Mouse (Mus musculus): ENCODE data around the gene Iqgap2.

Gene Iqgap2

DNA sequence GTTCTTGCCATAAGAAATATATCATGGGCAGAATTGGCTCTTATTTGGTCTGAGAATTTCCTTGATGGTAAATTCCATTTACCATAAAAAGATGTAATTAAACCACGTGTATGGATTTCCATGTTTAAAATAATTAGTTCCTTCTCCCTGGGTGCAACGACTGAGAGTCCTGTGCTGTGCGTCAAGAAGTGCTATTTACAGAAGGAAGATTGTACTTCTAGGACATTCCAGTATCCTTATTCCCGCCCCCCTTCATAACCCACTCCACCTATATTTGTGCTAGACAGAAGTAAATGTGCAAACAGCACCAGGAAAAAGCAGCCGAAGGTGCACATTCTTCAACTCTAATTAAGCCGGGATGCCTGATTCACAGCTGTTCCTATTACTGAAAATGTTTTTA, 65.5 kb downstream of the Iqgap2 start:
- DNase-seq = no peak

GRCm38 (mm10) chr13:95822918-95823317, 68.8 kb downstream of the Iqgap2 start:
- no peak for DNase-seq

GRCm38 (mm10) chr13:95820071-95820470, 71.7 kb downstream of the Iqgap2 start:
- DNase-seq = no peak

DNA sequence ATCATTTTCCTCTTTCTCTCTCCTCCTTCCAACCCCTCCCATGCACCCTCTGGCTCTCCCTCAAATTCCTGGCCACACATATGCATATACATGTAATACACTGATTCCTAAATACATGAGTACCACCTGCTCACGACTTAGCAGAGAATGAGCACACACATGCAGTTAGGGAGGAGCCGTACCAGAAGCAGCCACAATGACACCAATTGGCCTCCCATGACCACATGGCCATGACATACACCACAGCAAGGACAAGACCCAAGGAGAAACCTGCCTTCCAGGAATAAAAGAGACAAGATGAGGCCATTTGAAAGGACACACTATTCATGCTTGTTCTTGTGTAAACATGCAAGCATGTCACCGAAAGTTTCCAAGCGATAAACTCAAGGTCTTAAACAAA, 72.8 kb downstream of the Iqgap2 start:
- no peak for DNase-seq

DNA sequence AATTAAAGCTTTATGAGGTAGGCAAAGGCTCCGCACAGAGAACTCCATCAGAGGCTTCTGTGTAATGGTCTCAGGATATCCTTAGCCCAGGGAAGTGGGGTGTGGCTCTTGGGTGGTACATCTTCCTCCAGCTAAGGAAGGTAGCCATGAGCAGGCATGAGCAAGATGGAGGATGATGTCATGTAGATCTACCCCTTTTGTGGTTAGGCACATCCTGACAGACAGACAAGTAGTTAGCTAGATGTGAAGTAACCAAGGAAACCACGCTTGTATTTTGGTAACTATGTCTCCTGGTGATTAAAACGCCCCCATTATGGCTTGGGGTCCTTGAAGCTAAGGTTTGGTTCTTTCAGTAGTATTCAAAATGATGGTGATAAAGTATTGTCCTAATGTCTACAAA, 78.1 kb downstream of the Iqgap2 start:
- no peak for DNase-seq

GRCm38 (mm10) chr13:95810796-95811195, 80.9 kb downstream of the Iqgap2 start:
- no peak for DNase-seq

DNA sequence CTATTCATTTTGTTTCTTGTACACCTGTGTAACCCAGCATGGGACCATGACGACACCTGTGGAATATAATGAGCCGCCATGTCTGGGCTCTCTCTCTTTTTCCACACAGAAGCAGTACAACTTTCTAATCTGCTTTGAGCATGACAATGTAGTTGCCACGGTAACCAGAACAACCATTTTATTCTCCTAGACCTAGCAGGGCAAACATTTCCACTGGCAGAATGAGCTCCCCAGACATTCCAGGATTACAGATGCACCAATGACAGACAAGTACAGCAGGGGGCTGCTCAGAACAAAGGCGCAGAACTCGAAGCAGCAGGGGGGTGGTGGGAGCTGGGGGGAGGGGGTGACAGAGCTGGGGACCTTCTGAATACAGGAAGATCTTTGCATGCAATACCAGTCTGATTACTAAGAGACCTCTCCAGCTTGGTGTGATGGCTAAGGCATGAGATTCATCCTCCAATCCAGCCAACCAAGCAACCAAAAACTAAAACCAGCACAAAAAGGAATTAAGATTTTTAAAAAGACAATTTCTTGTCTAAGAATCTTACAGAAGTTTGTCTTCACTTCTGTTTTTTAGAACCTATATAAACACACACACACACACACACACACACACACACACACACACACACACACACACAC, 84.5 kb downstream of the Iqgap2 start:
- no peak for DNase-seq

GRCm38 (mm10) chr13:95805469-95806166, 86.1 kb downstream of the Iqgap2 start:
- DNase-seq = peak; percentile 46

DNA sequence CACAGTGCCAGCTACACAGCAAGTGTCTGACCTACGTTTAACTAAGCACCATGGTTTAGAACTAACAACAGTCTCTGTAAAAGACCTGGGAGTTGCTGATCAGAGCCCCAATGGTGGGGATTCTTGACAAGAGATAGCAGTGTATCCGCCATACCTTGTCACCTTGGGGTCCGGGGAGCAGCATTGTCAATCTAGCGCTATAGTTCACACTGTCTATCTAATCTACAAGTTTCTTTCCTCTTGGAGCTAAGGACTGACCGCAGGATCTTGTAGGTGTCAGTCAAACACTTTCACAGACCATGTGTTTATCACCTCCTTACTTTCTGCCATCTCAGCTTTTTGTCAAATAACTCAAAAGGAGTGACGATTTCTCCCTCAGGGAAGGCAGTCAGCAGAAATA, 87.6 kb downstream of the Iqgap2 start:
- no peak for DNase-seq

- no peak for DNase-seq
These were observed 90.8 kb downstream of the Iqgap2 start for GRCm38 (mm10) chr13:95800925-95801324.

GRCm38 (mm10) chr13:95799322-95799721, 92.4 kb downstream of the Iqgap2 start:
- no peak for DNase-seq

DNA sequence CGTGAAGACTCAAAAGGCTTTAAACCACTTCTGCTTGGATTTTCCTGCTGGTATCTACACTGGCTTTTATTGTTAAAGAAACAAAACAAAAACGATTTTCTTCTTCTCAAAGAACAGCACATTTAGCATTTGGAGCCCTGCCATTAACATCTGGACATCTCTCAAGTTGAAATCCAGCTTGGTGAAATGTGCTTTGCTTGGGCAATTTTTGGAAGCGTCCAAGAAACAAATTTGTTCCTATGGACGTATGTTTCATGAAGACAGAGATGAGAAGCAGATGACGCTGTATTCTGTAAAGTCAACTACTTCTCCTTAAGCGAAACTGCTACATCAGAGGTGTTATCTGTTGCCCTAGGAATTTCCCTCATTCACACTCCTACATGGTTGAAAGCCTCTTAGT, 93.0 kb downstream of the Iqgap2 start:
- DNase-seq = peak; percentile 28

DNA sequence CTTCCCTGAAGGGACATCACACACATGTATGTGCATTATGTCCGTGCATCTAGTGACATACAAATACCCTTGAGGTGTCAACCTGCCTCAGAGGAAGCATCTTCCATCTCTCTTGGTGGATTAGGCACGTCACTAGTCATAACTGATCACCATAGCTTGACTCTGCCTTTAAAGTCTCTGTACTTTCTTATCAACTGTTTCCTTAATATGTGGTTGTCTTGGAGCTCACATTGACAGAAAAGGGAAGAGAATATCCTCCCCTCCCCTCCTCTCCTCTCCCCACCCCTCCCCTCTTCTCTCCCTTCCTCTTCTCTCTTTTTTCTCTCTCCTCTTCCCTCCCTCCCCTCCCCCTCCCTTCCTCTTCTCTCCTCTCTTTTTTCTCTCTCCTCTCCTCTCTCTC, 94.2 kb downstream of the Iqgap2 start:
- DNase-seq = no peak

GRCm38 (mm10) chr13:95794346-95794745, 97.4 kb downstream of the Iqgap2 start:
- DNase-seq = no peak

- DNase-seq = no peak
These were observed 100.8 kb downstream of the Iqgap2 start for GRCm38 (mm10) chr13:95790883-95791282.

GRCm38 (mm10) chr13:95788631-95789376, 102.9 kb downstream of the Iqgap2 start:
- DNase-seq = peak; percentile 19

- no peak for DNase-seq
These were observed 108.8 kb downstream of the Iqgap2 start for GRCm38 (mm10) chr13:95782969-95783332.

- DNase-seq = no peak
These were observed 109.3 kb downstream of the Iqgap2 start for GRCm38 (mm10) chr13:95782311-95782968.

DNA sequence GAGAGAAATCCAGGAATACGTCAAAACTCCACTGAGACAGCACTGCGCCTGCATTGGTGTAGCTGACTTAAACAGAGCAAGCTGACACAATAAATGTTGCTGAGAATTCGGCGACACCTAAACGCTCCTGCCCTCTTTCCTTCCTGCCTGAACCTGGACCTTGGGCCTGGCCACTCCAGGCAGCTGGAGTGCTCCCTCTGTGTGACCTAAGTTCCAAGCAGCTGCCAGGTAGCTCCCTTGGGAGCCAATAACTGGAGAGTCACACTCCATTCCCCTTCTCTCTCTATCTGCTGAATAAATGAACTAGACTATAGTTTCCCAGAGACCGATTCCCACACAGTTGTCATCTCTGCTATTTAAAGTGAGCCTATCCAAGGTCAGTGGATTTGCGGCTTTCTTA, 111.7 kb downstream of the Iqgap2 start:
- DNase-seq = no peak

DNA sequence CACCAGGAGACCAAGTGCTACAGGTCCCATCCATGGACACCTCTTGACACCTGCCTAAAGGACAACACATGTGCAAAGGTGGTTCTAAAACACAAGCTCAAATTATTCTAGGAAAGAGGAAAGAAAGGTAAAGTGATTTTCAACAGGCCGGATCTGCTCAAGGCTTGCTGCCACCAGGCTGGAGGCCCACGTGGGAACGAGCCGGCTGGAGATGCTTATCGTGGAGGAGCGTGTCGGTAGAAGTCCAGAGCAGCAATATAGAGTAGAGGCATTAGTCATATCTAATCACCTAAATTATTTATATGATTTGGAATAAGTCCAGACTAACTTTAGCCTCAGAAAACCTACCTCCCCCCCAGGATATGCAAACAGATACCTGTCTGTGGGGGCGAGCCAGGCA, 112.5 kb downstream of the Iqgap2 start:
- no peak for DNase-seq

- DNase-seq = peak; percentile 12
These were observed 113.0 kb downstream of the Iqgap2 start for GRCm38 (mm10) chr13:95778761-95779161.

DNA sequence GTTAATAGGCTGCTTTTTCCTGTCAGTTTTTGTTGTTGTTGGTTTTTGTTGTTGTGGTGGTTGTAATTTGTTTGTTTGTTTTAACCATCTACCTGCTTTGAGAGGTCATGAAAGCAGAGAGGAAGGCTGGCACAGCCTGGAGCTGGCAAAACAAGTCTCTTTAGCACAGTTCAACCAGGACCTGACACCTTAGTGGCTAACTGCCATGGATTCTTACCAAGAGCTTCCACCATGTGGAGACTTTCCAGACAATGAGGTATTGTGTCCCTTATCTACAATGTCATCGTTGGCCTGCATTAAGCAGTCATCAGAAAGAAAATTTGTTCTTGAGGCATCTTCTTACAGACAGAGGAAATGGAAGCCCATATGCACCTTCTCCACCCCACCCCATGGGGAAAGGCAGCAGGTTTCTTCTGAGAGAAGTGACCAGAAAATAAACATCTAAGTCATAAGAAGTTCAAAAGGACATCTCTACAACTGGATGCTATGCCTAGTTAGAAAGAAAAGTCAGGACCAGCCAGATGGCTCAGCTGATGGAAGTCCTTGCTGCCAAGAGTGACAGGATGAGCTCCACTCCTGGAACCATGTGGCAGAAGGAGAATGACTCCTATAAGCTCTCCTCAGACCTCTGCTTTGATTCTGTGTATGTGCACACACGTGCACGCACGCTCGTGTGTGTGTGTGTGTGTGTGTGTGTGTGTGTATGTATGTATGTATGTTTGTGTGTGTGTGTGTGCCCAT, 113.9 kb downstream of the Iqgap2 start:
- DNase-seq = no peak

- peak; percentile 73 for DNase-seq
These were observed 114.5 kb downstream of the Iqgap2 start for GRCm38 (mm10) chr13:95777237-95777636.

Data from lung, postnatal 10 days (tissue).